Mouse (Mus musculus): Measurements from ENCODE around the gene Cnot3. TPM values are rescaled to one million over a fixed set of nuclear protein-coding genes. Genes with fewer than 3 reads are reported as not detected.
"Not testable (repeated sequence)": the region's sequence is repeated elsewhere in the genome, so short reads cannot be mapped to it uniquely, and the experiment has no call there.

Gene Cnot3
- total RNA-seq, 2 experiments from 2014 or later = 30.4 to 34.1 TPM

GRCm38 (mm10) chr7:3692987-3693808, 48.1 kb downstream of the Cnot3 start, which contains the start of gene Mboat7:
Gene Mboat7, minus strand, starts transcription at chr7:3693523.
- intact Hi-C loops (cut with DNase I) = loop anchor here (2.0 kb wide), 1 partner anchor 48 kb away; the partner anchor contains the start of gene Cnot3
- peak; percentile 93 to 94 for DNase-seq

DNA sequence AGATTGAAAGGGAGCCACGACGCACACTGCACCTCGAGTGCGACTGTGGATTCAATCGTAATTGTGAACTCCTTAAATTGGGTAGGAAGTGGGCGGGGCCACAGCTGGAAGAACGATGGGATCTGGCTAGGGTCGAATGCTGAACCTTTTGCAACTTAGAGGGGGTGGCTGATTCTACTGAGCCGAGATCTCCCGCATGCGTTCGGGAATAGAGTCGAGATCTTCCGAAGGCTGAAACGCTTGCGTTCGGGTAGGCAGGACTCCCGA, 48.7 kb downstream of the Cnot3 start:
- intact Hi-C loops (cut with DNase I) = loop anchor here (2.0 kb wide), 1 partner anchor 49 kb away; the partner anchor contains the start of gene Cnot3
- no peak for DNase-seq

DNA sequence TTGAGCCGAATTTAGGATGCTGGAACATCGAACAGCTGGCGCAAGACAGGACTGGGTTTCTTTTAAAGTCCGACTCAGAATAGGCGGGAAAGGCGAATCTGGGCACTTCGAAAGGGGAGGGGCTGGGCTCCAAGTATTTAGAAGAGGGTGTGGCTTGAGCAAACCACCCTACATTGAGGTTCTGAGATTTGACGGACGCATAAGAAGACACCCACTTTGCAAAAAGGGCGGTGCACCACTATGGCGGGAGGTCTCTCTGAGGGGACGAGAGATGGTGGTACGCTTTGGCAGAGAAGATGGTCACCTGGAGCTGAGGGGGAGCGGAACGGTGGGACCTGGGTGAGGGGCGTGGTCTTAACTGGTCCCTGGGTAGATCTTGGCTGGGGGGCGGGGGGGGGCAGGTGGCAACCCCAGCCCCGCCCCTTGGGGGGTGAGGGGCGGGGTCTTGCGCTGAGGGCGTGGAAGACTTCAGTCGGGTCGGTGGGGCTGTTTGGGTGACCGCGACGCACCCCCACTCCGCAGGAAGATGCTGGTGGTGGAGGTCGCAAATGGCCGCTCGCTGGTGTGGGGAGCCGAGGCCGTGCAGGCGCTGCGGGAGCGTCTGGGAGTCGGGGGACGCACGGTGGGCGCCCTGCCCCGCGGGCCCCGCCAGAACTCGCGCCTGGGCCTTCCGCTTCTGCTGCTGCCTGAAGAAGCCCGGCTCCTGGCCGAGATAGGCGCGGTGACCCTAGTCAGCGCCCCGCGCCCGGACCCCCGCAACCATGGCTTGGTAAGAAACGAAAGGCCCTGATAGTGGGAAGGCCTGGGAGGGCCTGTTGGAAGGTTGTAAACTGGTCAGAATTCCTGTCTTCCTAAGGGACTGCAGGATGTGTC, 49.2 kb downstream of the Cnot3 start:
- intact Hi-C loops (cut with DNase I) = no loop called here
- peak; percentile 71 for DNase-seq

DNA sequence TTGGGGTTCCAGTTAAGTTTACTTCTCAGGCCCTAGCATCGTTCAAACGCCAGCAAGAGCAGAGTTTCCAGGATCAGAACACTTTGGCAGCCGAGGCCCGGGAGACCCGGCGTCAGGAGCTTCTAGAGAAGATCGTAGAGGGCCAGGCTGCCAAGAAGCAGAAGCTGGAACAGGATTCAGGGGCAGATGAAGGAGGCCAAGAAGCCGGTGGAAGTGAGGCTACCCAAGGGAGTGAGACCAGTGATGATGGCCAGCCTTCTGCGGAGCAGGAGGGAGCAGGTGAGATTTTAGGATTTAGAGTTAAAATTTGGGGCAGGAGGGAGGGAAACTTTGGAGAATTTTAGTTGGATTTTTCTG, 49.9 kb downstream of the Cnot3 start:
- intact Hi-C loops (cut with DNase I) = not testable (repeated sequence)
- DNase-seq = peak in 1 of 2 experiments; percentile 27

- DNase-seq = no peak
- intact Hi-C loops (cut with DNase I) = no loop called here
These were observed 53.4 kb downstream of the Cnot3 start for GRCm38 (mm10) chr7:3698471-3698870.

DNA sequence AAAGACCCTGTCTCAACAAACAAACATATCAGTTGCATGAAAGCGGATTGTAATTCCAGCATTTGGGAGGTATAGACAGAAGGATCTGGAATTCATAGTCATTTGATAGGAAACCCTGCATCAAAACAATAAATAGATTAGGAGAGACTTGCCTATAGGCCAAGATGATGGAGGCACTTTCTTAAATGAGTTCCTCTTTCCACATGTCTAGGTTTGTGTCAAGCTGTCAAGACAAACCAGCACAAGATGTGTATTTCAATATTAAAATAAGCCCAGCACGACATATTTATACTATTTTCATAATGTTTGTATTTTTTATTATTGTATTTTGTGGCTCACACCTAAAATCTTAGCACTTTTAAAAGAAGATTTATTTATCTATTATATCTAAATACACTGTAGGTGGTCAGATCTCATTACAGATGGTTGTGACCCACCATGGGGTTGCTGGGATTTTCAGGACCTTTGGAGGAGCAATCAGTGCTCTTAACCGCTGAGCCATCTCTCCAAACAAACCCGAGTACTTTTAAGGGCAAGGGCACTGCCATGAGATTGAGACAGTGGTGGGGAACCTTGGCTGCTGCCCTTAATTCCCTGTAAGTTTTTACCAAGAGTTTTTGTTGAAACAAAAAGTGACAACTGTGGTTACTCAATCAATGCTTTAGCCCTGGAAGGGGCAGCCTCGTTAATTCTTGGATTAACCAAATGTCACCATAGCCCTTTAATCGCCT, 58.2 kb downstream of the Cnot3 start:
- DNase-seq = no peak
- intact Hi-C loops (cut with DNase I) = loop anchor here (5.0 kb wide), 1 partner anchor 71 kb away; no protein-coding TSS in a partner anchor

DNA sequence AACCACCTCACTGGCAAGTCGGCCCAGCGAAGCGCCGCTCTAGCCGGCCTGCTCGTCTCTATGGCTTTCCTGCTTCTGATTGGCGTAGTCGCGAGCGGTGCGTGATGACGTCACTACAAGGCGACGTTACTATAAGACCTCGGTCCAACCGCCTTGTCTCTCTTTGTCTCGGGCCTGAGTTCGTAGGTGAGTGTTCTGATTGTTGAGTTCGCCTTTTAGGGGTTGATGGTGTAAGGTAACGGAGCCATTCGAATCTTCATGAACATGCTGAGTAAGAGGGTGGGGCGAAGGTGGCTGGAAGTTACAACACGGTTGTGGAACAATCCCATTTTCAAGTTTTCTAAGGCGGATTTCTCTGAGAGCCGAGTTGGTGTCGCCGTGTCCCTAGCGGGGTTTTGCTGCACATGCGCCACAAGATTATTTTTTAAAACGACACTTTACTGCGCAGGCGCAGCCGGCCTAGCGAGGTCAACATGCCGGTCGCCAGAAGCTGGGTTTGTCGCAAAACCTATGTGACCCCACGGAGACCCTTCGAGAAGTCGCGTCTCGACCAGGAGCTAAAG, 58.9 kb downstream of the Cnot3 start, which contains the start of gene Rps9:
Rps9 (plus strand) TSS at position 115 of the 563 bp plus-strand sequence.
- DNase-seq = peak; percentile 96 to 97
- intact Hi-C loops (cut with DNase I) = loop anchor here (5.0 kb wide), 1 partner anchor 72 kb away; no protein-coding TSS in a partner anchor

GRCm38 (mm10) chr7:3704475-3704874, 59.4 kb downstream of the Cnot3 start:
- intact Hi-C loops (cut with DNase I) = loop anchor here (5.0 kb wide), 1 partner anchor 72 kb away; no protein-coding TSS in a partner anchor
- DNase-seq = no peak

GRCm38 (mm10) chr7:3705461-3705860, 60.4 kb downstream of the Cnot3 start:
- DNase-seq; intact Hi-C loops (cut with DNase I): not testable (repeated sequence)

DNA sequence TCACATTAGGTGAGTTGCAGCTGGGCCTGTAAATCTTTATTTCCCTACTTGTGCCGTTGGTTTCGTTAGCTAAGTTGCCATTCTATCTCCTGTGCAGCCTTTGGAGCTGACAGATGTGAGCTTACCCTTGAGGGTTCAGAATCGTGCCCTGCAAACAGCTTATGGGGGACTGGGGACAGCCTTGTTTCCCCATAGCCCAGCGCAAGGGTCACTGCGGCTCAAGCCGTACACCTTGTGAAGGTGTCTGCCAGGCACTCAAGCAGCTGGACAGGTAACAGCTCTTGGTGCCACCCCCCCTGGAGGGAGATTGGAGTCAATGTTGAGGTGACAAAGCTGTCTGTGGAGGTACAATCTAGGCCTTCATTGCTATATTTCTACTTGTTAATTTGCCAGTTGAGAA, 60.8 kb downstream of the Cnot3 start:
- intact Hi-C loops (cut with DNase I) = no loop called here
- DNase-seq = no peak

DNA sequence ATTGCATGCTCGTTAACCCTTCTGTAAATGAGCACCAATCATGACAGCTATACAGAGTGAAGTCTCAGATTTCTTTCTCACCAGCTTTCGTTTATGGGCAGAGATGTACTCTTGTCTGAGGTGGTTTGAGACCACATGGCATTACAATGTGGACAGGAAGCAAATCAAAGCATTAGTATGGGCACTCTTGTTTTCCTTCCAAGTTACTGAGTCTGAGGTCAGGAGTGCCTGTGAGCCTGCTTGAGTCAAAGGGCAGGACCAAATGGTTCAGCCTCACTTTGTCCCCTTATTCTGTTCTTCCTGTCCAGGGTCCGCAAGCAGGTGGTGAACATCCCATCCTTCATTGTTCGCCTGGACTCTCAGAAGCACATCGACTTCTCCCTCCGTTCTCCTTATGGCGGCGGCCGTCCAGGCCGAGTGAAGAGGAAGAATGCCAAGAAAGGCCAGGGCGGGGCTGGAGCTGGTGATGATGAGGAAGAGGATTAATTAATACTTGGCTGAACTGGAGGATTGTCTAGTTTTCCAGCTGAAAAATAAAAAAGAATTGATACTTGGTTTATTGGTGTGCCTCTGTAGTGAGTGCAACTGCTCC, 61.4 kb downstream of the Cnot3 start:
- DNase-seq = no peak
- intact Hi-C loops (cut with DNase I) = no loop called here

GRCm38 (mm10) chr7:3707027-3707426, 62.0 kb downstream of the Cnot3 start:
- DNase-seq = no peak
- intact Hi-C loops (cut with DNase I) = no loop called here

DNA sequence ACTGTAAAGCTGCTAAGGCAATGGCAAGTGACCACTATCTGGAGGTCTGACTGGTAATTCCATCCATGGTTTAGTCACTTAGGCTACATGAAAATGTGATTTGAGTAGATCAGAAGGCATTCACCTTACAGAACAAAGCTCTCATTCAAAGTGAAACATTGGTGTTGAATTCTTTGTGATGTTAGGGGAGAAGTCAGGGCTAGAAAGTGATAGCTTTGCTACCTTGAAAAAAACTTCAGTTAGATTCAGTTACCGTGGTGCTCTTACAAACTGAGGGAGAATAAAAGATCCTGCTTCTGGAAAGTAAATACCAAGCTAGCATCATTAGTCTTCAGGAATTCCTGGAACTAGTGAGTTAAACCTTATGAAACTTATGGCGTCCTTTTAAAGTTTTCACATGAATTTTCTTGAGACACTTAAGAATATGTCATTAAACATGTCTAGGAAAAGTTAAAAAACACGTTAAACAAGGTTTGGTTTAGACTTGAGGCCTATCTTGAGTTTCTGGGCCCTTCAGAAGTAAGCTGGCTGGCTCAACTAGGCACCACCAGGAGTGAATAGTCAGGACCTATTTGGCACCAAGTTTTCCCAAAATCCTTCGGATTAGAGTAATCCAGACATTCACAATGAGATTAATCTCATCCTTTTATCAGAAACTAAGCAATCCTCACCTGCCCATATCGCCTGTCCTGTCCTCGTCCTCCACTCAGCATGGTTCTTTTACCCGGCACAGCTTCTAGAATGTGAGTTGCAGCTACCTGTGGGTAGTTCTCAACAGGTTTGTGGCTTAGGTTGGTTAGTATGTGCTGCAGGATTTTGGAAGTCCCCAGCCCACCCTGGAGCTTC, 62.7 kb downstream of the Cnot3 start:
- intact Hi-C loops (cut with DNase I) = no loop called here

GRCm38 (mm10) chr7:3708447-3708980, 63.4 kb downstream of the Cnot3 start:
- intact Hi-C loops (cut with DNase I); DNase-seq: not testable (repeated sequence)

More for the DNA sequence above, 62.7 kb downstream of the Cnot3 start:
- DNase-seq = no peak

- intact Hi-C loops (cut with DNase I) = no loop called here
- no peak for DNase-seq
These were observed 63.9 kb downstream of the Cnot3 start for GRCm38 (mm10) chr7:3709000-3709399.
